Mouse (Mus musculus): ENCODE measurements around the gene Ano6. TPM values are rescaled to one million over a fixed set of nuclear protein-coding genes. Genes with fewer than 3 reads are reported as not detected.
A peak's percentile ranks its signal among the peaks of the same experiment; 100 is the strongest.

Gene Ano6
- total RNA-seq, 2 experiments from 2014 or later = 10.5 to 18.0 TPM

DNA sequence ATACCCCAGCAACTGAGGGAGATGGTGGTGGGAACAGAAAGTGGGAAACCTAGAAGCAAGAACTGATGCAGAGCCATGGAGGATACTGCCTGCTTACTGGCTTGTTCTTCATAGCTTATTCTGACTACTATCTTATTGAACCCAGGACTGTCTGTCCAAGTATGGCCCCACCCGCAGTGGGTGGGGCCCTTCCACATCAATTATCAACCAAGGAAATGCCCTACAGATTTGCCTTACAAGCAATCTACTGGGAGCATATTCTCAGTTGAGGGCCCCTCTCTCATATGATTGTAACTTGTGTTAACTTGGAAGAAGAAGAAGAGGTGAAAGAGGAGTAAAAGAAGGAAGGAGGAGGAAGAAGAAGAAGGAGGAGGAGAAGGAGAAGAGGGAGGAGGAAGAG, 117.3 kb downstream of the Ano6 start:
- ATAC-seq (replicated peaks; ENCODE audit: low FRiP score, low TSS enrichment, poor library complexity, severe bottlenecking) = peak; percentile 48; the same call in 1 of the 2 replicates

DNA sequence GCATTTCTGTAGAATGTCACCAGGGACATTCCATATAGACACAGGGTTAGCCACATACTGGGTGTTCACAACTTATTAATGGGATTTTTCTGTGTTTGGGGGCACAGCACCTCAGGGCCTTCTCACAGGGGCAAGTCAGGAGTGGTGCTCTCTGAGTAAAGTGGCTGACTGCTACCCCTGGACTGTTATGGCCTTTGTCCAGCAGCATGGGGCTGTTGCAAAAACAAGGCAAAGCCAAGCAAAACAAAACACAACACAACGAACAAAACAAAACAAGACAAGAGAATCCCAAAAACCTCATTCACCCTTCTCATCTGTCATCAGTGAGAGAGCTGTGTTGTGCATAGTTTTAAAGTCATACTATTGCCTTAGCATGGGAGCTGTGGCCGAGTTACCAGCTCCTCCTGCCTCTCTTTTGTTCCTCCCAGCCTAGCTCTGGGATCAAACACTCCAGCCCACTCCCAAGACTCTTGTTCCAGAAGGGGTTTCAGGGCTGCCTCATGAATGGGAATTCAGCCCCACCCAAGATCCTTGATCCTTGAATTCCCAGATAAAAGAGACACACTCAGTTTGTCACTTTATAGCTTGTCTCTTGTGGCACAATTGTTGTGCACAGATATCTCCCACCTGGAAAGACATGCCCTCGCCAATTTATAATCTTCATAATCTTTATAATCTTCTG, 119.6 kb downstream of the Ano6 start:
- ATAC-seq (replicated peaks; ENCODE audit: low FRiP score, low TSS enrichment, poor library complexity, severe bottlenecking) = no peak

DNA sequence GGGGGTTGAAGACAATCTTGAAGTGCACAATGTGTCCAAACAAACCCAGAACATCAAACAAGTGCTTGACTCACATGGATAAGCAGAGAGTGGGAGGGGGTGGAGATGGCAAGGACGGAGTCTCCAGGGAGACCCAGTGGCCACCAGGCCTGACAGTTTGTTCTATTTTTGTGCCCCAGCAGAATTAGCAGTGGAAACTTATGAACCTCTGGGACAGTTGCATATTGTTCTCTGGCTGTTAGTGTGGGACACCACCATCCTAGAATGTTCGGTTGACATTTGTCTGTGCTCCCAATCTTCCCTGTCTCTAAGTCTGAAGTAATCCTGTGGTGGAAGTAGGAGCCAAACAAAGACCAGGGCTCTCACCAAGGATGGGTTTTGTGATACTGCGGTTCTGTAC, 124.3 kb downstream of the Ano6 start:
- no peak for ATAC-seq (replicated peaks; ENCODE audit: low FRiP score, low TSS enrichment, poor library complexity, severe bottlenecking)

DNA sequence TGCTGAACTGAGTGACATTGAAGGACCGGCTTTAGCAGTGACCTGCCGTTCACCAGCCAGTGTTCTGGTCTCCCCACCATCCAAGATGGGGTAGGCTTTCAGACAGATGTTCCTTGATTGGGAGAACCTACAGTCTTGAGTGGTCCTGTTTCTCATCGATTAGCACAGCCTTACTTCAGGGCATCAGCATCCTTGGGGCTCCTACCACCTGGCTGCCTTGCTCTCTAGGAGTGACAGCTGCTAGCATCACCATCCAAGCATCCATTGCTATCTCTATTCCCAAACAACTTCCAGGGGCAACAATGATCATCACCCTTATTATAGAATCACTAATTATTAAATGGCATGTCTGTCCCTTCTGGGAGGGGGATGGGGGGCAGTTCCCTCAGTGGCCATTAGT, 124.8 kb downstream of the Ano6 start:
- no peak for ATAC-seq (replicated peaks; ENCODE audit: low FRiP score, low TSS enrichment, poor library complexity, severe bottlenecking)

DNA sequence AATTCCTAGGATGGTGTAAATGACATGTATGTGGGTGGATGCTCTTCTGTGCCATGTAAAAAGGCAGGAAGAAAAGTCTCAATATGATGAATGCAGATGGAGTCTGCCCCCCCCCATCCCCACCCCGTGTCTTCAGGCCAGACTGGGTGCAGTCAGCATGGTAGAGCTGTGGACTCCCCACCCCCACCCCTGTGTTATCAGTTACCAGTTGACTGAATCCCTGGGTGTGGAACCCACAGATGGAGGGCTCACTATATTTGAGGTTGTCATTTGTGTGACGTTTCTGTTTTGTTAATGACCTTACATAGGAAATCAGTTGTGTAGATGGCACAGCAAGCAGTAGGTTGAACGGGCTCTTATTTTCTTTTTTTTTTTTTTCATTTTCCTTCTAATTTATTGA, 126.7 kb downstream of the Ano6 start:
- peak; percentile 72 for ATAC-seq (replicated peaks; ENCODE audit: low FRiP score, low TSS enrichment, poor library complexity, severe bottlenecking)

DNA sequence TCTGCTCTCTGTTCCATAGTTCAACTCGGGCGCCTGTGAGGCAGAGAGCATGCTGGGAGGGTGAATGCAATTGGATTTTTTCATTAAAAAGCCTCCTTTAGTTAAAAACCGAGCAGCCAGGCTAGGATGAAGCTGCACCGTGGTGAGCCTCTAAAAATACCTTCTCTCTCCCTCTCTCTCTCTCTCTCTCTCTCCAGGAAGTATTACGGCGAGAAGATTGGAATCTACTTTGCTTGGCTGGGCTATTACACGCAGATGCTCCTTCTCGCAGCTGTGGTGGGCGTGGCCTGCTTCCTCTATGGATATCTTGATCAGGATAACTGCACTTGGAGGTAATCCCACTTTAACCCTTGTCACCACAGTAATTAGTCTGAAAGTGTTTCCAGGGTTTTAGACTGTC, 129.4 kb downstream of the Ano6 start:
- ATAC-seq (replicated peaks; ENCODE audit: low FRiP score, low TSS enrichment, poor library complexity, severe bottlenecking) = no peak

DNA sequence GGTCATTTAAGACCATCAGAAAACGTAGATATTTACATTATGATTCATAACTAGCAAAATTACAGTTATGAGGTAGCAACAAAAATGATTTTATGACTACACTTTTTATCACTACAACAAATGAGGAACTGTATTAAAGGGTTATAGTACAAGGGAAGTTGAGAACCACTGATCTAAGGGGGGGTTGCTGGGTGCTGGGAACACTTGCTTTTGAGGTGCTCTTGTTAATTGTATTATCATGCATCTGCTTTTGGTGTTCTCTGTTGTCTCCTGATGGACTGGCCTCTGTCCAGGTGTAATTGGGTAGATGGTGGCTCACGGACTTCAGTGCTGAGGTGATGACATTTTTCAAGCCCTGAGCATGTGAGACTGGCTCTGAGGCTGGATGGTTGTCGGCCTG, 130.4 kb downstream of the Ano6 start:
- ATAC-seq (replicated peaks; ENCODE audit: low FRiP score, low TSS enrichment, poor library complexity, severe bottlenecking) = peak; percentile 11

DNA sequence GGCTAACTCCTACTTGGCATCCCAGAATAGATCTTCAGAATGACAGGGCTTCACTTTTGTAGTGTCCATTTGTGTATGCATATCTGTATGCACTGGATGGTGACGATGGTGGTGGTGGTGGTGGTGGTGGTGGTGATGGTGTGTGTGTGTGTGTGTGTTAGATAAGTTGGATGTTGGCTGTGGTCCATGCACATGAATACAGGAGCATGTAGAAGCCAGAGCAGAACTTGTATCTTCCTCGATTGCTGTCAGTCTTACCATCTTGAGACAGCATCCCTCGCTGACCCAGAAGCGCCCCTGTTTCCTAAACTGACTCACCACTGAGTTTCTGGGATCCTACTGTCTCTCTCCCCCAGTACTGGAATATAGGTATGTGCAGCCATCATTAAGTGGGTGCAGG, 131.0 kb downstream of the Ano6 start:
- peak; percentile 67 for ATAC-seq (replicated peaks; ENCODE audit: low FRiP score, low TSS enrichment, poor library complexity, severe bottlenecking)

DNA sequence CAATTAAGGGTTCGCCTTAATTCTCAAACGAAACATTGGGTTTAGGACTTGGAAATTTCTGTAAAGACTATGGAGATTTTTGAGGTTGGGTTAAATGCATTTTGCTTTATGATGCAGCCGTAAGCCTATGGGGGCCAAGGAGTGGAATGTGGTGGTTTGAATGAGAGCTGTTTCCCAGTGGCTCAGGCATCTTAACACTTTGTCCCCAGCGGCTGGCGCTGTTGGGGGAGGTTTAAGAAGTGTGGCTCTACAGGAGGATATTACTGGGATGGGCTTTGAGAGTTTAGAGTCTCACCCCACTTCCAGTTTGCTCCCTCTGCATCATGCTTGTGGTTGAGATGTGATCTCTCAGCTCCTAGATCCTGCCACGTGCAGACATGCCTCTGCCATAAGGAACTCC, 131.9 kb downstream of the Ano6 start:
- ATAC-seq (replicated peaks; ENCODE audit: low FRiP score, low TSS enrichment, poor library complexity, severe bottlenecking) = no peak

DNA sequence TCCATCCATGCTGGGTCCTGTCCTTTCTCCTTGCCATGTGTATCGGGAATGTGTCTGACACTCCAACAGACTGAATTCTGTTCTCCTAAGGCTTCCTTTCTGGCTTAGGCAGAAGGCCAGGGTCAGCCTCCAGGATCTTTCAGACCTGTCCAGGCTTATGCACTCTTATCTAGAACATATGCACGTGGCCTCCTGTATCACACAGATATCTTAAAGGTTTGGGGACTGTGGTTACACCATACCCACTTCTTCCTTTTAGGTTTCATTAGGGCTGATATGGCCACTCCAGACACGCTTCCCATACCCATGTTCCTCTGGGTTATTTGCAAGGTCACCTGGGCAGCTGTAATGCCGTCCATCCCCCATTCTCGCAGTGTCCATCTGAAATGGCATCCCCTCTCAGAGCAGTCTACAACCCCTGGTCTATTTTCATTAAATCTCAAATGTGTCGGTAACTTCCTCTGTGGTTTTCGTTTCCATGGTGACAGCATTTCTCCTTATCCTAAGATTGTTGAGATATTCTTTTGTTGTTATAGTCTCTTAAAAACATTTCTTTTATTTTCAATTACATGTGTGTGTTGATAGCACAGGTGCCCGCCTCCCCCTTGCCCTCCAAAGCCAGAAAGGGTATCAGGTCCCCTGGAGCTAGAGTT, 134.8 kb downstream of the Ano6 start:
- ATAC-seq (replicated peaks; ENCODE audit: low FRiP score, low TSS enrichment, poor library complexity, severe bottlenecking) = peak; percentile 53

DNA sequence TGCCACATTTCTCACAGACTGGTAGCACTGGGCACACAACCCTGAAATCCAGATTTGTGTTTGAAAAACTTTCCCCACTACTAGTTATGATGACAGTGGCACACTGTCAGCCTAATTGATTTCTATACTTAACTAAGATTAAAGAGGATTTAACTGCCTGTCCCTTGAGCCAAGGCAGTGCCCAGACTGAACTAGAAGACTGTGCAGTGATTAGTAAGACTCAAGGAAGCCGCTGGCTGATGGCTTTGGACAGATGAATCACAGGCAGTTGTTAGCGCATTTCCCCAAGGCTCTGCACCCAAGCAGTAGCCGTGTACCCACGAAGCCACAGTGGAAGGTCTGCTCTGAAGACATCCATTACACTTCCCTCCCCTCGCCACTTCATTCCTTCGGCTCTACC, 138.4 kb downstream of the Ano6 start:
- ATAC-seq (replicated peaks; ENCODE audit: low FRiP score, low TSS enrichment, poor library complexity, severe bottlenecking) = no peak

DNA sequence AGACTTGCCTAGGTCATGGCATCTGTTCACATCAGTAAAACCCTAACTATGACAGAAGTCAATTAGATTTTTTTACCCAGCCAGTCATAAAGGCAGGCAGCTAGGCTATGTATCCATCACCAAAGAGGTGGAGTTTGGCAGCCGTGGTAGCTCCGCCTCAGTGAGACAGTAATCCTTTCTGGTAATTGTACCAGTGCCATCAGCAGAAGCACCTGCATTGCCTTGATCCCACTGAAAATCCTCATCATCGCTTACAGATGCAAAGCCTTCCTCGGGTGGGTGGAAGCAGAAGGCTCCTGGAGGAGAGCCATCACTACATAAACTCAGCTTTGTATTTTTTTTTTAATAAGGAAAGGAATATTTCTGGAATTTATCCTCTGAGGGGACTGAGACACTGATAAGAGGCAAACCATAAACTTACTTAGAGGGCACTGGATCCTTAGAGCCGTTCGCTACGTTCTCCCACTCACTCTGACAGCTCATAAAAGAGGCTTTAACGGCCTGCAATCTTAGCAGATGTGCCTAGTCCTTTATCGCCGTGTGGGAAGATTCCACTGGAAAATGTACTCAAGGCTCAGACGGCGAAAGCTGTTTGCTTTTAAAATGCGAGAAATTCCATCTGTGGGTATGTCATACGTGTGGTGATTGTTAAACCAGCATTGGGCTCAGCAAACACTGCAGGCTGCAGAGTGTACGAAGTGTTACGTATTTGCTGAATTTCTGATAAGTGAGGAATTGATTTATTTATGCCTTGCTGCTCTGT, 140.6 kb downstream of the Ano6 start:
- ATAC-seq (replicated peaks; ENCODE audit: low FRiP score, low TSS enrichment, poor library complexity, severe bottlenecking) = no peak

DNA sequence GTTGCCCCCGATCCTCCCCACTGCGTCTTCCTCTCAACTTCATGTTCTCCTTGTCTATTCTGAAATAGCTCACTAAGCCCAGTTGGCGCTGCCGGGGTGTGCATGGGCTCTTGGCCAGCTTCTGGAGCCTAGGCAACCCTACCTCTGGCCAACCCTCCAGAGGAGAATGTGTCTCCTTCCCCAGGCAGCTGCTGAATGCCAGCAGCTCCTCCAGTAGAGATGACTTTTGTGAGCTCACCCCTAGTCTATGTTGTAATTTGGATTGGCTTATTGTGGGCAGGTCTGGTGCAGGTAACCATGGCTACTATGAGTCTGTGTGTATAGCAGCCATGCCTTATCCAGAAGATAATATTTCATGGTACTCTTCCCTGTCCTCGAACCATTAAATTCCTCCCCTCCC, 141.7 kb downstream of the Ano6 start:
- no peak for ATAC-seq (replicated peaks; ENCODE audit: low FRiP score, low TSS enrichment, poor library complexity, severe bottlenecking)

DNA sequence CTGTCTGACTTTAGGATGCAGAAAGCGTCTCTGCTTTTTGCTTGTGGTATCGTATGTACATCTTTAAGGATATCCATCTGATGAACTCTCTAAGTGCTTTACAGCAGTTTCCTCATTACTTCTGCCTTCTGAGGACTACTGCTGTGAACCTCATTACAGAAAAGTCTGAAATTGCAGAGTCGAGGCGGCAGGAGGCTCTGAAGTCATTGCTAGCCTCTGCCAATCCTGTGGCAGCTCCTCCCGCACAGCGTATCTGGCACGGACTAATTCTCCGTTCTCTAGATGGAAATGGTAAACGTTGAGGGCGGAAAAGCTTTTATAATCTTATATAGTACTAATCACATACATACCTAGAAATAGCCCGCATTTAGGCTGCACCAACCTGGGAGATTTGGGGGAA, 144.5 kb downstream of the Ano6 start:
- ATAC-seq (replicated peaks; ENCODE audit: low FRiP score, low TSS enrichment, poor library complexity, severe bottlenecking) = no peak

DNA sequence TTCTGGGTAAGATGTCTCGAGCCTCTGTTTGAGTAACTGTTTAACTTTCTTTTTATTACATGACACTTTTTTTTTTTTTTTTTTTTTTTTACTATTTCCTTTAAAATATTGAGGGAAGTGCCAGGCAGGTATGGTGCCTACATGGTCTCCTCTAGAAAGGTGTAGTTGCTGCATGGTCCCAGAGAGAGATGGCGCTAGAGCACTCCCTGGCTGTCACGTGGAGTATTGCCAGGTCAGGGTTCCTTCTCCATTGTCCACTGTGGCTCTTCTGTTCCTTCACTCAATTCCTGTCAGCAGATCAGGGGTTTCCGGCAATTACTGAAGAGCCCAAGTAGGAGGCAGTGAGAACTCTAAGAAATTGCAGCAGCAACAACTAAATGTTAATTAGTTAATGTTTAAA, 152.8 kb downstream of the Ano6 start:
- ATAC-seq (replicated peaks; ENCODE audit: low FRiP score, low TSS enrichment, poor library complexity, severe bottlenecking) = 0 out of 2 replicates have a peak, but pooled peaks have one; percentile 56

DNA sequence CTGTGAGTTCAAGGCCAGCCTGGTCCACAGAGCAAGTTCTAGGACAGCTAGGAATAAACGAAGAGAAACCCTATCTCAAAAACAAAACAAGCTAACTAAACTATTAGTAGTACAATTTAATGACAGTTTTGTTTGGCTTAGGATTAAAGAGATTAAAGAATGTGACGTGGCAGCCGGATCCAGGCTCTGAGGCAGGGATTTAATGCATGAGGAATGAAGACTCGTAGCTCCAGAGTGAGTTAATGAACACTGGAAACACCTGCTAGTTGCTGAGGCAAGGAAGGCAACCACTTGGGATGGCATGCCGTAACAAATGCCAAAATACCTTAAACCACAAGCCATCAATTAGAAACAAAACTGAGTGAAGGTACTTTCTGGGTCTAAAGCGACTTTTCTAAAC, 153.7 kb downstream of the Ano6 start:
- no peak for ATAC-seq (replicated peaks; ENCODE audit: low FRiP score, low TSS enrichment, poor library complexity, severe bottlenecking)

DNA sequence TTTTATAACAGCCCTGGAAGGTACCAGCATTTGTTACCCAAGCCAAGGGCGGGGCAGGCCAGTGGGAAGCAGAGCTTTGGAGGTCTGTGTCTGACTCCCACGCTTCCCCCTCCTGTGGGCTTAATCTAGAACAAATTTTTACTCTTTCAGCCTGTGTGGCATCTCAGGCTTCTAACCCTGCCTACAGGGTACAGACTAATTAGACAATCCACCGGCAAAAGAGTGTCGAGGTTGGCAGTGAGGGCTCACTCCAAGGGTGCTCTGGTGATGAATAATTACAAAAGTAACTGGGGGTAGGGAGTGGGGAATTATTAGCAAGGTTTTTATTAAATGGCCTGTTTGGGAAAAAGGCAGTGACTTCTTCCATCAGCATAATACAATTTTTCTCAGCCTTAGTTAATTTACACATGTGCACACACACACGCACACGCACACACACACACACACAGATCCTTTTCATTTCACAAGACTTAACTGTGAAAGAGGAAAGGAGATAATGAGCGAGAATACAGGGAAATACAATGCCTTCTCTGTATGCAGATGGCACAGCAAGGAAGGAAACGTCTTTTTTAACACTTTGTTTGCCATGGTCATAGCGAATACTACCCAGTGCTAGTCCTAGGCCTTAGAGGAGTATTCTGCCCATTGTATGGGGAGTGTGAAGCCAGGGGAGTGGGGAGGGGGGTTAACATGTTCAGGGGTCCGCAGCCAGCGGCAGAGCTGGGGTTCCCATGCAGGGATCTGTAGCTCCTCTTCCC, 155.5 kb downstream of the Ano6 start:
- no peak for ATAC-seq (replicated peaks; ENCODE audit: low FRiP score, low TSS enrichment, poor library complexity, severe bottlenecking)

DNA sequence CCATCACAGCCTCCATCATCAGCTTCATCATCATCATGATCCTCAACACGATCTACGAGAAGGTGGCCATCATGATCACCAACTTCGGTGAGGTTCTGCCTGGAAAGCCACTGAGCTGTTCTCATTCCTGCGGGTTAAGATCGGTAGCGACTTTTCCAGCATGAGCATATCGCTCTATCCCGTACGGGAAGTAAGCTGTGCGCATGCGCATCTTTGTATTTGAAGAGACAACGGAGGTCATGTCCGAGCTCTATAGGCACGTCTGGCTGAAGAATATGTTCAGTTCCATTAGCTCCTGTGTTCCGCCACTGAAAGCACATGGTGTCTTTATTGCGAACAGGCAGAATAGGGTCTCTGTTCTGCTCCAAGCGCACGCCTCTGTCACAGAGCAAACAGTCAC, 157.8 kb downstream of the Ano6 start:
- ATAC-seq (replicated peaks; ENCODE audit: low FRiP score, low TSS enrichment, poor library complexity, severe bottlenecking) = no peak

DNA sequence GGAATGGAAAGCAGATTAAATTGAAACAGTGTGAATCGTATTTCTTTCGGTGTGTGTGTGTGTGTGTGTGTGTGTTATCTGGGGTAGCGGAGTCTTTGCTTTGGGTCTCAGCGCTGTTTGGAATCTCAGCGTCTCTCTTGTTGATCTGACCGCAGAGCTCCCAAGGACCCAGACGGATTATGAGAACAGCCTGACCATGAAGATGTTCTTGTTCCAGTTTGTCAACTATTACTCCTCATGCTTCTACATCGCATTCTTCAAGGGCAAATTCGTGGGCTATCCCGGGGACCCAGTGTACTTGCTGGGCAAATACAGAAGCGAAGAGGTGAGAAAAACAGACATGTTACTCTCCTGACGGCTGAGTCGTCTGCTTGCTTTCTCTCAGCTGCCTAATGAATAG, 158.7 kb downstream of the Ano6 start:
- no peak for ATAC-seq (replicated peaks; ENCODE audit: low FRiP score, low TSS enrichment, poor library complexity, severe bottlenecking)

DNA sequence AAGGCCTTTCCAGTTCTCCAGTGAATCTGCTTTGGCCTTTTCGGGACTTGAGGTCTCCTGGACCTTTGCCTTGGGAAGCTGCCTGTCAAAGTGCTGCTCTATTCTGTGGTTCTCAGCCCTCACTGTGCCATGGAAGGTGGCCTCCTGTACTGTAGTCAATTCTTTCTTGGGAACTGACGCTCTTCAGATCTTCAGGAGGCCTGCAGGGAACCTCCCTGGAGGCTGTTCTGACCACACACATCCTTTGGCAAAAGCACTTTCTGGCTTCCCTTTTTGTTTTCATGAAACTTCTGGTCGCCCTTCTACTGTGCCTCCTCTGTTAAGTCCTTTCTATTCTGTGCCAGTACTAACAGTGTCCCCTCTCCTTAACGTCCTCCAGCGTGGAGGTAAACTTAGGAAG, 160.9 kb downstream of the Ano6 start:
- no peak for ATAC-seq (replicated peaks; ENCODE audit: low FRiP score, low TSS enrichment, poor library complexity, severe bottlenecking)
